Mouse (Mus musculus): ENCODE data around the gene Lhfpl4.

- TF ChIP-seq CTCF (conservative IDR thresholded peaks at IDR 0.05 in 1 of 2, IDR thresholded peaks at IDR 0.05 in 1 of 2; ENCODE audit: low read depth in 2 of 2, low read length in 2 of 2) (no peak), POLR2A (IDR thresholded peaks at IDR 0.05; ENCODE audit: low read depth, low read length) (no peak), MAX (IDR thresholded peaks at IDR 0.05; ENCODE audit: low read length) (no peak), ETS1 (conservative IDR thresholded peaks at IDR 0.05; ENCODE audit: low read depth, low read length) (no peak), POLR2AphosphoS2 (IDR thresholded peaks at IDR 0.05; ENCODE audit: low read depth, low read length) (no peak), NRF1 (IDR thresholded peaks at IDR 0.05; ENCODE audit: low read depth, low read length) (no peak), TCF12 (IDR thresholded peaks at IDR 0.05; ENCODE audit: low read depth, low read length) (no peak), E2F4 (IDR thresholded peaks at IDR 0.05; ENCODE audit: insufficient replicate concordance, low read depth, low read length) (no peak), MAFK (IDR thresholded peaks at IDR 0.05; ENCODE audit: insufficient replicate concordance, low read length) (no peak), KAT2A (IDR thresholded peaks at IDR 0.05; ENCODE audit: insufficient replicate concordance, low read length) (no peak), EP300 (IDR thresholded peaks at IDR 0.05; ENCODE audit: low read length) (no peak)
Measured at GRCm38 (mm10) chr6:113141389-113142094, 53.6 kb downstream of the Lhfpl4 start.

Measured in CH12.LX (cell line).